Mouse (Mus musculus) ES-Bruce4 (cell line): ENCODE data around the gene Prrc2a.

Experiments
- CTCF ChIP-seq: IDR thresholded peaks from one replicate; pipeline ENCODE4 v1.8.1; 2011; ENCODE audit warnings: low read depth, low read length
- POLR2A ChIP-seq: IDR thresholded peaks from one replicate; pipeline ENCODE4 v1.8.1; 2011; ENCODE audit warnings: low read length; ENCODE audit not compliant: insufficient read depth

GRCm38 (mm10) chr17:35162121-35162520 lies 2.6 kb downstream of the Prrc2a start:
- TF ChIP-seq POLR2A (no peak), CTCF (no peak)
